Mouse (Mus musculus) limb, embryonic 12.5 days (tissue): Measurements from ENCODE around the gene Adarb1. TPM values are rescaled to one million over a fixed set of nuclear protein-coding genes. Genes with fewer than 3 reads are reported as not detected.
A peak's percentile ranks its signal among the peaks of the same experiment; 100 is the strongest.

Source experiments
- ATAC-seq: fragments of 200-750 bp; cut with Nextera tagmentation; 2 replicates; pipeline ENCODE4 v1.8.0; 2017; ENCODE audit warnings: low read depth, moderate TSS enrichment; ENCODE audit not compliant: insufficient number of reproducible peaks, insufficient read depth, low FRiP score, low TSS enrichment
- H3K27ac ChIP-seq: fragments of 300-500 bp; sonication (generic); 2 replicates; pipeline ENCODE4 v1.5.1; 2016; ENCODE audit warnings: mild to moderate bottlenecking, moderate library complexity
- H3K27me3 ChIP-seq: fragments of 300-500 bp; sonication (generic); 2 replicates; pipeline ENCODE4 v1.6.1; 2016; ENCODE audit warnings: mild to moderate bottlenecking, moderate library complexity
- H3K36me3 ChIP-seq: fragments of 300-500 bp; sonication (generic); 2 replicates; pipeline ENCODE4 v1.6.1; 2016; ENCODE audit warnings: mild to moderate bottlenecking, moderate library complexity
- H3K4me1 ChIP-seq: fragments of 300-500 bp; sonication (generic); replicated peaks from 2 replicates; pipeline ENCODE4 v1.6.1; 2016
- H3K4me2 ChIP-seq: fragments of 300-500 bp; sonication (generic); 2 replicates; pipeline ENCODE4 v1.6.1; 2016; ENCODE audit warnings: mild to moderate bottlenecking, moderate library complexity
- H3K4me3 ChIP-seq: fragments of 300-500 bp; sonication (generic); replicated peaks from 2 replicates; pipeline ENCODE4 v1.5.1; 2016; ENCODE audit warnings: mild to moderate bottlenecking
- H3K9ac ChIP-seq: fragments of 300-500 bp; sonication (generic); replicated peaks from 2 replicates; pipeline ENCODE4 v1.6.1; 2016; ENCODE audit warnings: mild to moderate bottlenecking, moderate library complexity
- H3K9me3 ChIP-seq: fragments of 300-500 bp; sonication (generic); 2 replicates; pipeline ENCODE4 v1.6.1; 2016; ENCODE audit warnings: mild to moderate bottlenecking, moderate library complexity
- WGBS: fragments of 180-500 bp; shearing (Covaris S2); methylation state at CpG from one replicate; pipeline ENCODE4 v1.1.7; 2016; 5-methylcytosine and 5-hydroxymethylcytosine counted together
- polyA plus RNA-seq: library from polyadenylated mRNA; unstranded; fragments of >200 nt; fragmentation: Nextera tagmentation; extraction: Ambion mirVana; gene quantifications from 2 replicates; pipeline ENCODE4 v1.2.1, GENCODE M21; 2016

Adarb1 gene
- 6.4 and 7.6 TPM in 2 replicates for polyA plus RNA-seq

GRCm38 (mm10) chr10:77418138-77418537 lies at the start of gene Adarb1:
Adarb1 (minus strand) TSS chr10:77418270.
- Histone ChIP-seq H3K4me2 (peak within 1 kb of the TSS; percentile 92), H3K9ac (peak within 1 kb of the TSS; percentile 75), H3K9me3 (no peaks in the 10 kb centered on the region; the same call in 1 of the 2 replicates), H3K4me1 (peaks cover 16% of the 10 kb centered on the region), H3K4me3 (peak within 1 kb of the TSS; percentile 77), H3K36me3 (no peaks in the 10 kb centered on the region), H3K27ac (no peak within 1 kb of the TSS), H3K27me3 (peaks cover 22% of the 10 kb centered on the region)
- under 1% methylated on average over 56 of the region's 57 CpGs for WGBS
- peak; percentile 92 for ATAC-seq

- Histone ChIP-seq H3K4me1 (no peaks in the 10 kb centered on the region), H3K9ac (no peak overlapping the region), H3K27ac (no peak overlapping the region), H3K36me3 (no peaks in the 10 kb centered on the region), H3K4me3 (no peak overlapping the region), H3K4me2 (no peak overlapping the region), H3K27me3 (no peaks in the 10 kb centered on the region), H3K9me3 (no peaks in the 10 kb centered on the region)
- no peak for ATAC-seq
- WGBS = 79% methylated on average over 6 of the region's 6 CpGs
Measured at GRCm38 (mm10) chr10:77467407-77467806, 49.3 kb upstream of the Adarb1 start.

GRCm38 (mm10) chr10:77465902-77466301 lies 47.8 kb upstream of the Adarb1 start:
- H3K36me3 ChIP-seq = no peaks in the 10 kb centered on the region
- ATAC-seq = no peak
- no peaks in the 10 kb centered on the region for H3K9me3 ChIP-seq
- no peaks in the 10 kb centered on the region for H3K27me3 ChIP-seq
- H3K4me2 ChIP-seq = no peak overlapping the region
- H3K4me3 ChIP-seq = no peak overlapping the region
- no peak overlapping the region for H3K9ac ChIP-seq
- no peaks in the 10 kb centered on the region for H3K4me1 ChIP-seq
- 81% methylated on average over 5 of the region's 5 CpGs for WGBS
- no peak overlapping the region for H3K27ac ChIP-seq

GRCm38 (mm10) chr10:77464181-77464936 lies 46.3 kb upstream of the Adarb1 start:
- 67% methylated on average over 10 of the region's 10 CpGs for WGBS
- ATAC-seq = no peak
- no peaks in the 10 kb centered on the region for H3K27me3 ChIP-seq
- no peaks in the 10 kb centered on the region for H3K36me3 ChIP-seq
- H3K27ac ChIP-seq = no peak overlapping the region
- no peak overlapping the region for H3K4me3 ChIP-seq
- no peak overlapping the region for H3K4me2 ChIP-seq
- no peaks in the 10 kb centered on the region for H3K9me3 ChIP-seq
- H3K4me1 ChIP-seq = no peaks in the 10 kb centered on the region
- H3K9ac ChIP-seq = no peak overlapping the region

GRCm38 (mm10) chr10:77461161-77461560 lies 43.1 kb upstream of the Adarb1 start:
- H3K27me3 ChIP-seq = peaks cover 4% of the 10 kb centered on the region; the same call in 1 of the 2 replicates
- no peaks in the 10 kb centered on the region for H3K36me3 ChIP-seq
- H3K27ac ChIP-seq = no peak overlapping the region
- no peak overlapping the region for H3K4me2 ChIP-seq
- no peak overlapping the region for H3K9ac ChIP-seq
- 87% methylated on average over 8 of the region's 8 CpGs for WGBS
- no peak overlapping the region for H3K4me3 ChIP-seq
- H3K9me3 ChIP-seq = no peaks in the 10 kb centered on the region
- ATAC-seq = no peak
- no peaks in the 10 kb centered on the region for H3K4me1 ChIP-seq

GRCm38 (mm10) chr10:77457701-77458100 lies 39.6 kb upstream of the Adarb1 start:
- H3K9me3 ChIP-seq = no peaks in the 10 kb centered on the region; the same call in 1 of the 2 replicates
- ATAC-seq = no peak
- H3K27ac ChIP-seq = no peak overlapping the region
- H3K9ac ChIP-seq = no peak overlapping the region
- 82% methylated on average over 3 of the region's 3 CpGs for WGBS
- no peak overlapping the region for H3K4me2 ChIP-seq
- H3K36me3 ChIP-seq = no peaks in the 10 kb centered on the region
- no peak overlapping the region for H3K4me3 ChIP-seq
- H3K4me1 ChIP-seq = no peaks in the 10 kb centered on the region
- H3K27me3 ChIP-seq = peaks cover 4% of the 10 kb centered on the region; the same call in 1 of the 2 replicates

- no peak overlapping the region for H3K4me2 ChIP-seq
- 62% methylated on average over 7 of the region's 7 CpGs for WGBS
- H3K4me3 ChIP-seq = no peak overlapping the region
- ATAC-seq = no peak
- no peaks in the 10 kb centered on the region for H3K4me1 ChIP-seq
- no peaks in the 10 kb centered on the region; the same call in 1 of the 2 replicates for H3K9me3 ChIP-seq
- H3K27ac ChIP-seq = no peak overlapping the region
- peaks cover 4% of the 10 kb centered on the region; the same call in 1 of the 2 replicates for H3K27me3 ChIP-seq
- H3K36me3 ChIP-seq = no peaks in the 10 kb centered on the region
- no peak overlapping the region for H3K9ac ChIP-seq
Measured at GRCm38 (mm10) chr10:77456507-77456906, 38.4 kb upstream of the Adarb1 start.

- Histone ChIP-seq H3K36me3 (no peaks in the 10 kb centered on the region), H3K4me1 (no peaks in the 10 kb centered on the region; the same call in 1 of the 2 replicates), H3K9ac (no peak overlapping the region), H3K4me2 (no peak overlapping the region), H3K4me3 (no peak overlapping the region), H3K9me3 (no peaks in the 10 kb centered on the region; the same call in 1 of the 2 replicates), H3K27ac (no peak overlapping the region), H3K27me3 (peaks cover 4% of the 10 kb centered on the region)
- ATAC-seq = no peak
- whole genome bisulfite sequencing = 83% methylated on average over 14 of the region's 14 CpGs
Measured at GRCm38 (mm10) chr10:77455251-77456010, 37.4 kb upstream of the Adarb1 start.

- no peak overlapping the region for H3K27ac ChIP-seq
- no peak for ATAC-seq
Measured at GRCm38 (mm10) chr10:77454795-77455194, 36.7 kb upstream of the Adarb1 start.

GRCm38 (mm10) chr10:77451822-77452221 lies 33.8 kb upstream of the Adarb1 start:
- no peaks in the 10 kb centered on the region for H3K36me3 ChIP-seq
- no peak overlapping the region for H3K27ac ChIP-seq
- H3K4me3 ChIP-seq = no peak overlapping the region
- WGBS = 86% methylated on average over 4 of the region's 4 CpGs
- no peaks in the 10 kb centered on the region; the same call in 1 of the 2 replicates for H3K9me3 ChIP-seq
- H3K27me3 ChIP-seq = peaks cover 19% of the 10 kb centered on the region; the same call in 1 of the 2 replicates
- H3K4me2 ChIP-seq = no peak overlapping the region
- peaks cover 22% of the 10 kb centered on the region for H3K4me1 ChIP-seq
- H3K9ac ChIP-seq = no peak overlapping the region
- ATAC-seq = no peak

More at GRCm38 (mm10) chr10:77454795-77455194, 36.7 kb upstream of the Adarb1 start:
- no peaks in the 10 kb centered on the region for H3K36me3 ChIP-seq
- no peak overlapping the region for H3K4me2 ChIP-seq
- no peak overlapping the region for H3K4me3 ChIP-seq
- peaks cover 6% of the 10 kb centered on the region for H3K4me1 ChIP-seq
- 67% methylated on average over 6 of the region's 6 CpGs for whole genome bisulfite sequencing
- H3K27me3 ChIP-seq = peaks cover 7% of the 10 kb centered on the region
- H3K9ac ChIP-seq = no peak overlapping the region
- H3K9me3 ChIP-seq = no peaks in the 10 kb centered on the region; the same call in 1 of the 2 replicates

GRCm38 (mm10) chr10:77450159-77450464 lies 32.0 kb upstream of the Adarb1 start:
- H3K4me3 ChIP-seq = no peak overlapping the region
- peaks cover 16% of the 10 kb centered on the region; the same call in 1 of the 2 replicates for H3K27me3 ChIP-seq
- H3K4me1 ChIP-seq = peaks cover 22% of the 10 kb centered on the region
- no peak overlapping the region for H3K9ac ChIP-seq
- peaks cover 7% of the 10 kb centered on the region; the same call in 1 of the 2 replicates for H3K9me3 ChIP-seq
- no peaks in the 10 kb centered on the region for H3K36me3 ChIP-seq
- peak overlapping the region; percentile 55 for H3K4me2 ChIP-seq
- H3K27ac ChIP-seq = no peak overlapping the region
- 0 out of 2 replicates have a peak, but pooled peaks have one; percentile 33 for ATAC-seq
